Mouse (Mus musculus): ENCODE data around the gene Sik3.
A peak's percentile ranks its signal among the peaks of the same experiment; 100 is the strongest.
"Not testable (repeated sequence)": the region's sequence is repeated elsewhere in the genome, so short reads cannot be mapped to it uniquely, and the experiment has no call there.

Gene Sik3

GRCm38 (mm10) chr9:46152067-46153015, 139.7 kb downstream of the Sik3 start:
- no peak for DNase-seq (ENCODE audit: low read depth, low spot score)
- no peaks in the 10 kb centered on the region for H3K36me3 ChIP-seq (ENCODE audit: control insufficient read depth, insufficient read depth, low read length, poor library complexity, severe bottlenecking)

GRCm38 (mm10) chr9:46154469-46154868, 141.8 kb downstream of the Sik3 start:
- Histone ChIP-seq H3K27me3 (ENCODE audit: control insufficient read depth, insufficient read depth, low read length, poor library complexity, severe bottlenecking) (no peaks in the 10 kb centered on the region), H3K36me3 (ENCODE audit: control insufficient read depth, insufficient read depth, low read length, poor library complexity, severe bottlenecking) (no peaks in the 10 kb centered on the region)
- no peak for DNase-seq (ENCODE audit: low read depth, low spot score)

More at GRCm38 (mm10) chr9:46152067-46153015, 139.7 kb downstream of the Sik3 start:
- H3K27me3 ChIP-seq (ENCODE audit: control insufficient read depth, insufficient read depth, low read length, poor library complexity, severe bottlenecking), result no peaks in the 10 kb centered on the region

GRCm38 (mm10) chr9:46155026-46155425, 142.4 kb downstream of the Sik3 start:
- DNase-seq (ENCODE audit: low read depth, low spot score), result no peak
- Histone ChIP-seq H3K27me3 (ENCODE audit: control insufficient read depth, insufficient read depth, low read length, poor library complexity, severe bottlenecking) (no peaks in the 10 kb centered on the region), H3K36me3 (ENCODE audit: control insufficient read depth, insufficient read depth, low read length, poor library complexity, severe bottlenecking) (no peaks in the 10 kb centered on the region)

GRCm38 (mm10) chr9:46155818-46156217, 143.2 kb downstream of the Sik3 start:
- not testable (repeated sequence) for H3K27me3 ChIP-seq (ENCODE audit: control insufficient read depth, insufficient read depth, low read length, poor library complexity, severe bottlenecking); DNase-seq (ENCODE audit: low read depth, low spot score); H3K36me3 ChIP-seq (ENCODE audit: control insufficient read depth, insufficient read depth, low read length, poor library complexity, severe bottlenecking)

GRCm38 (mm10) chr9:46156711-46157110, 144.1 kb downstream of the Sik3 start:
- Histone ChIP-seq H3K27me3 (ENCODE audit: control insufficient read depth, insufficient read depth, low read length, poor library complexity, severe bottlenecking) (no peaks in the 10 kb centered on the region), H3K36me3 (ENCODE audit: control insufficient read depth, insufficient read depth, low read length, poor library complexity, severe bottlenecking) (no peaks in the 10 kb centered on the region)
- DNase-seq (ENCODE audit: low read depth, low spot score), result no peak

GRCm38 (mm10) chr9:46158273-46158813, 145.7 kb downstream of the Sik3 start:
- Histone ChIP-seq H3K27me3 (ENCODE audit: control insufficient read depth, insufficient read depth, low read length, poor library complexity, severe bottlenecking) (no peaks in the 10 kb centered on the region), H3K36me3 (ENCODE audit: control insufficient read depth, insufficient read depth, low read length, poor library complexity, severe bottlenecking) (no peaks in the 10 kb centered on the region)
- DNase-seq (ENCODE audit: low read depth, low spot score), result peak; percentile 18

GRCm38 (mm10) chr9:46163430-46163829, 150.8 kb downstream of the Sik3 start:
- H3K27me3 ChIP-seq (ENCODE audit: control insufficient read depth, insufficient read depth, low read length, poor library complexity, severe bottlenecking), result no peaks in the 10 kb centered on the region
- H3K36me3 ChIP-seq (ENCODE audit: control insufficient read depth, insufficient read depth, low read length, poor library complexity, severe bottlenecking), result 0 out of 2 replicates have a peak, but pooled peaks cover 2% of the 10 kb centered on the region
- no peak for DNase-seq (ENCODE audit: low read depth, low spot score)

- H3K36me3 ChIP-seq (ENCODE audit: control insufficient read depth, insufficient read depth, low read length, poor library complexity, severe bottlenecking), result 0 out of 2 replicates have a peak, but pooled peaks cover 2% of the 10 kb centered on the region
- peak; percentile 65 for DNase-seq (ENCODE audit: low read depth, low spot score)
- no peaks in the 10 kb centered on the region for H3K27me3 ChIP-seq (ENCODE audit: control insufficient read depth, insufficient read depth, low read length, poor library complexity, severe bottlenecking)
These were observed 156.2 kb downstream of the Sik3 start for GRCm38 (mm10) chr9:46168802-46169201.

- no peak for DNase-seq (ENCODE audit: low read depth, low spot score)
- no peaks in the 10 kb centered on the region for H3K36me3 ChIP-seq (ENCODE audit: control insufficient read depth, insufficient read depth, low read length, poor library complexity, severe bottlenecking)
- no peaks in the 10 kb centered on the region for H3K27me3 ChIP-seq (ENCODE audit: control insufficient read depth, insufficient read depth, low read length, poor library complexity, severe bottlenecking)
These were observed 159.6 kb downstream of the Sik3 start for GRCm38 (mm10) chr9:46172251-46172650.

GRCm38 (mm10) chr9:46172953-46173352, 160.3 kb downstream of the Sik3 start:
- Histone ChIP-seq H3K36me3 (ENCODE audit: control insufficient read depth, insufficient read depth, low read length, poor library complexity, severe bottlenecking) (no peaks in the 10 kb centered on the region), H3K27me3 (ENCODE audit: control insufficient read depth, insufficient read depth, low read length, poor library complexity, severe bottlenecking) (no peaks in the 10 kb centered on the region)
- DNase-seq (ENCODE audit: low read depth, low spot score), result no peak

GRCm38 (mm10) chr9:46173919-46174318, 161.3 kb downstream of the Sik3 start:
- Histone ChIP-seq H3K36me3 (ENCODE audit: control insufficient read depth, insufficient read depth, low read length, poor library complexity, severe bottlenecking) (no peaks in the 10 kb centered on the region; the same call in 1 of the 2 replicates), H3K27me3 (ENCODE audit: control insufficient read depth, insufficient read depth, low read length, poor library complexity, severe bottlenecking) (no peaks in the 10 kb centered on the region)
- no peak for DNase-seq (ENCODE audit: low read depth, low spot score)

GRCm38 (mm10) chr9:46174770-46175294, 162.2 kb downstream of the Sik3 start:
- DNase-seq (ENCODE audit: low read depth, low spot score), result no peak
- Histone ChIP-seq H3K36me3 (ENCODE audit: control insufficient read depth, insufficient read depth, low read length, poor library complexity, severe bottlenecking) (no peaks in the 10 kb centered on the region; the same call in 1 of the 2 replicates), H3K27me3 (ENCODE audit: control insufficient read depth, insufficient read depth, low read length, poor library complexity, severe bottlenecking) (no peaks in the 10 kb centered on the region)

- Histone ChIP-seq H3K36me3 (ENCODE audit: control insufficient read depth, insufficient read depth, low read length, poor library complexity, severe bottlenecking) (no peaks in the 10 kb centered on the region; the same call in 1 of the 2 replicates), H3K27me3 (ENCODE audit: control insufficient read depth, insufficient read depth, low read length, poor library complexity, severe bottlenecking) (no peaks in the 10 kb centered on the region)
- DNase-seq (ENCODE audit: low read depth, low spot score), result peak; percentile 73
These were observed 162.7 kb downstream of the Sik3 start for GRCm38 (mm10) chr9:46175300-46175699.

- DNase-seq (ENCODE audit: low read depth, low spot score), result peak; percentile 50
- Histone ChIP-seq H3K36me3 (ENCODE audit: control insufficient read depth, insufficient read depth, low read length, poor library complexity, severe bottlenecking) (no peaks in the 10 kb centered on the region; the same call in 1 of the 2 replicates), H3K27me3 (ENCODE audit: control insufficient read depth, insufficient read depth, low read length, poor library complexity, severe bottlenecking) (no peaks in the 10 kb centered on the region)
These were observed 163.3 kb downstream of the Sik3 start for GRCm38 (mm10) chr9:46175938-46176375.

GRCm38 (mm10) chr9:46176613-46177012, 164.0 kb downstream of the Sik3 start:
- H3K36me3 ChIP-seq (ENCODE audit: control insufficient read depth, insufficient read depth, low read length, poor library complexity, severe bottlenecking), result no peaks in the 10 kb centered on the region; the same call in 1 of the 2 replicates
- peak; percentile 39 for DNase-seq (ENCODE audit: low read depth, low spot score)
- no peaks in the 10 kb centered on the region for H3K27me3 ChIP-seq (ENCODE audit: control insufficient read depth, insufficient read depth, low read length, poor library complexity, severe bottlenecking)
